Mouse (Mus musculus) cerebral cortex, adult 2 months (tissue): Measurements from ENCODE around the gene Asb14.

Experiments used
- WGBS: fragments of 180-500 bp; shearing (Covaris S2); methylation state at CpG from one replicate; pipeline ENCODE4 v1.1.7; 2018; 5-methylcytosine and 5-hydroxymethylcytosine counted together

Asb14 gene

DNA sequence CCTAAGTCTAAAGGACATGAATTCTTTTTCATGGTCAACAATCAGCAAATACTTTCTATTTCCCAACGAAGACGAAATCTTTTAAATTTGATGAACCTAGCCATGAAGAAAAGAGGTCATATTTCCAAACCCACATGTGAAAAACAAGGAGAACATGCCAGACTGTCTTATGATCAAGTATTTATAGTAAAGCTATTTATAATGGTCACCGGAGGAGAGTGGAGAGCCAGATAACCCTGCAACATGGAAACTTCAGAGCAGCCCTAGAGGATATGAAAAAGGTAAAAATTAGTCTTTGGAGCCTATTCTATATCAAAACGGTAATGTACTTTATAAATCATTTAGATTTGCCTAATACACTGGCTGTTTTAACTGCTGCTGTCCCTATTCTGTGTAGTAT, at the start of gene Asb14:
Gene Asb14 (plus strand): TSS at position 166 of the 400 bp plus-strand sequence.
- 82% methylated on average over 4 of the region's 4 CpGs for WGBS

DNA sequence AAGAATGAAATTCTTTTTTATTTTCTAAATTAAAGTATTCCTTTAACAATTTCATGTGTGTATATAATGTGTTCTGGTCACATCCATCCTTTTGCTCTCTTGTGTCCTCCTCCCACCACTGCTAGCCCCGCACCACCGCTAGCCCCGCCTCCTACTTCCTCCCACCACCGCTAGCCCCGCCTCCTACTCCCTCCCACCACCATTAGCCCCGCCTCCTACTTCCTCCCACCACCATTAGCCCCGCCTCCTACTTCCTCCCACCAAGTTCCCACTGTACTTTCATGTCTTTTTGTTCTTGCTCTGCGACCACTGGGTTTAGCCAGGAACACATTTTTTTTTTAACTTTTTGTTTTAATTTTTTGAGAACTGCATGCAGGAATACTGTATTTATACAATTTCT, 41.3 kb upstream of the Asb14 start:
- 88% methylated on average over 8 of the region's 8 CpGs for WGBS

DNA sequence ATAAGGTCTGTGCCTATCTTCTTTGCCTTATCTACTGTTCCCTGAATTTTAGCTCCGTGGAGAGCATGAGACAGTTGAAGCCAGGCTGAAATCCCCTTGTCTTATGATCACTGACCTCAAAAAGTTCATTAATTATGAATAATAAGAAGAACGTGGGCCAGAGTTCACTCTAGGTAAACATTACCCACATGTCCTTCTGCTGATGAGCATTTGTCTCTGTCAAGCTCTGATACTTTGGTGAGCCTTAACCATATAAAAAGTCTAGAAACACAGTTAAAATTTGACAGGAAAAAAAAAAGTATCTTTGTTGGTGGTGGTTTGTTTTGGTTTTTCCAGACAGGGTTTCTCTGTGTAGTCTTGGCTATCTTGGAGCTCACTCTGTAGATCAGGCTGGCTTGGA, 40.3 kb upstream of the Asb14 start:
- 84% methylated on average over 2 of the region's 2 CpGs for WGBS

DNA sequence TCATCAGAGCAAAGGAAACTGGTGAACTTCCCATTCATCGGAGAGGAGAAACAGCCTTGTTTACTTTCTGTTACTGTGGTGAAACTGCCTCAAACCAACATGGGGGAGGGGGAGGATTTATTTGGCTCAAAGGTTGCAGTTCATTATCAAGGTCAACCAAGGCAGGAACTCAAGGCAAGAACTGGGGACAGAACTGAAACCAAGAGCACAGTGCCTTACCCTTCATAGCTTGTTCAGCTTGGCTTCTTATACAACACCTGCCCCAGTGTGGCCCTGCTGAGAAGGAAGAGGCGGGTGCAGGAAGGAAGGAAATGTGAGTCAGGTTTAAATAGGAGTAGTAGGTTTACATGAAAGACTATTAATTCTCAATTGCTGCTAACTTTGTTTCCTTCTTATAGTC, 36.0 kb upstream of the Asb14 start:
- 75% methylated on average over 2 of the region's 2 CpGs for WGBS

DNA sequence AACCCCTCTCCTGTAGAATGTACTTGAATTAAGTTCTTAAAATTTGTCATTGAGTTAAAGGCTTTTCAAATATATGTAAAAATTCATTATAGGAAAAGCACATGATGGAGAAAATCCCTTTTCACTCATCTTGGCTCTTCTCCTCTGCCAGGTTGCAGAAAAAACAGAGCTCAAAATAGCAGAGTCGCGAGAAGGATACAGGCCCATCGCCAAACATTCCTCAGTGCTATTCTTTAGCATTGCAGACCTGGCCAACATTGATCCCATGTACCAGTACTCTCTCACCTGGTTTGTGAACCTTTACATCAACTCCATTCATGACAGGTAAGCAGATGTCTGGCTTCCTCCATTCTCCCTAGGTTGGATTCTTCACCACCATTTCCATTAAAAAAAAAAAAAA, 35.3 kb upstream of the Asb14 start:
- 47% methylated on average over 3 of the region's 3 CpGs for WGBS

DNA sequence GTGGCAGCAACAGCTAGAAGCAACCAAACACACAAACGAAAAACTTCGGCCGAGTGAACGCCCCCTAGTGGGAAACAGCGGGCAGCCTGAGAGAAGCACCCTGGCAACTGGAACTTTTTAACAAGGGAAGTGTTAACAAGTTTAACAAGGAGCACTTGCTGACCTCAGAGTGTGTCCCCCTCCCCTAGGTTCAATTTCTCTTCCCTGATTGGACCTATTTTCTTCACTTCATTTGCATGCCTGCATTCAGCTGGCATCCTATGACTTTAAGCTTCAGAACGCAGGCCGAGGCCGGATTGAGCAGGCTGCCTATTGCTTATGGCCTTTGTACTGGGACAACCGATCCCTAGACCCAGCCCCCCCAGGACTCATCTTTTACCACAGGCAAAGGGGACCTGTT, 27.0 kb upstream of the Asb14 start:
- 78% methylated on average over 9 of the region's 9 CpGs for WGBS

DNA sequence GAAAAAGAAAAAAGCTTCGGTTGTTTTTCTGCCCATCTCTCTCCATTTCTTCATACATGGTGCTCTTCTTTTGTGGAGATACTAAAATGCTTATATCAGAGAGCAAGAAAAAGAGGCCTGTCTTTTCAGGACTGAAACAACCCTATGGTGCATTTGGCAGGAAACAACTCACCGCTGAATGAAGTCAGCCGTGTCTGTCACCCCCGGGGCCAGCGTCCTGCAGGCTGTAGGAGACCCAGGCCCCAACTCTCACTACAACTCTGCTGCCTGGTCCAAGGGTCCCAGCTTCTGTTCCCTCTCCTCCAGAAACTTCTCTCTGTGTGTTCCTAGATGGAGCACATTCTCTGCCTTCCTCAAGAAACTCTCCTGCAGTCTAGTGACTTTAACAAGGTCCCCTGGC, 26.1 kb upstream of the Asb14 start:
- WGBS = 85% methylated on average over 5 of the region's 5 CpGs

DNA sequence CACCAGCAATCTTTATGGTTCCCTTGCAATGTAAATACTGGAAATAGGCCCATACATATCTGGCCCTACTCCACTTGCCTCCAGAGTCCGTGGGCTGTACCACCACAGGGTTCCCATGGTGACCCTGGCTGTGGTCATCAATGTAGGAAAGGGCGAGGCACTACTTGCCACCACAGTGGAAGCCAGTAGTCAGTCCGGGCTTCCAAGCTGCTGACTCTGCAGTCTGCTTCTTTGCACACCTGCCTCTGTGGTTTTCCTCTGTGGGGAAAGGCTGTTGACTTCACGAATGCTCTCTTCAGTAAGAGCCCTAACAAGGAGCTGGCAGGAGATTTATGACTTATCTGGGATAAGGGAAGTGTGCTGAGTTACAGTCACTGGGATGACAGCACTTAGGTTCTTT, 15.6 kb upstream of the Asb14 start:
- 76% methylated on average over 4 of the region's 4 CpGs for WGBS

DNA sequence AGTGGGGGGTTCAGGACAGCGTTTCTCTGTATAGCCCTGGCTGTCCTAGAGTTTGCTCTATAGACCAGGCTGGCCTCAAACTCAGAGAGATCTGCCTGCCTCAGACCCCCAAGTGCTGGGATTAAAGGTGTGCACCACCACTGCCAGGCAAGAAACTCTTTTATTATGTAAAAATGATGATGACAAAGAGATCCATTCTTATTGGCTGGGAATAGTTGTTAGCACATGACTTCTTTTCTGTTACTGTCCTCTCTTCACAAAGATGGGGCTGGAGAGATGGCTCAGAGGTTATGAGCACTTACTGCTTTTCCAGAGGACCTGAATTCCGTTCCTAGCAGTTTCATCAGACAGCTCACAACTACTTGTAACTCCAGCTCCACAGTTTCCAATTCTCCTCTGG, 14.4 kb upstream of the Asb14 start:
- WGBS = 86% methylated on average over 2 of the region's 2 CpGs

DNA sequence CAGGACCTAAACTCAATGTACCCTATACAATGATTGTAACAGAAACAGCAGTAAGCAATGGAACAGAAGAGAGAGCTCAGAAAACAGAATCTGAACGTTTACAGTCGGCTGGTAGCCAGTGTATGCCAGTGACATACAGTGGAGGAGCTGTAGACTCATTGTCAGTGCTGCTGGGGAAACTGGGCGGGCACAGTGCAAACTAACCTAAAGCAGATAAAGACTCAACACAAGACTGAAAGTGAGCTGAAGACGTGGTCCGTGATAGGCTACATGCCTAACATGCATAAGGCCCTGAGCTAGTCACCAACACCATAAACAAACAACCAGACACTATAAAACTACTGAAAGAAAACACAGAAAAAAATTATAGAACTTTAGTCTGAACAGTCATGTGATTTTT, 12.7 kb upstream of the Asb14 start:
- 89% methylated on average over 5 of the region's 5 CpGs for WGBS

DNA sequence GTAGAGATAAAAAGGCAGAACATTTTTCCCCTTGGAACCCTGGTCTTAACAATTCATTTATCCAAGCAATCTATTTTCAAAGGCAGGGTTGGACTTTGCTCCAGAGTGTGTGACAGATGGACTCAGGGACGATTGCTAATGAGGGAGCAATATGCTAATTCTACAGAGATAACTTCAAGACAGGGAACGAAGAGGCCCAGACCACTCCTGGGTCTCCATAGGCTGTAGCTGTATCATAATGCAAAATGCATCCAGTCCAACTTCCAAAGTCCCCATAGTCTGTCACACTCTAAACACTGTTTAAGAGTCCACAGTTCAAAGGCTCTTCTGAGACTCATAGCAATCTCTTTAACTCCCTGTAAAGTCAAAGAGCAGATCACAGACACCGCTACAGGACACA, 7.1 kb upstream of the Asb14 start:
- WGBS = 83% methylated on average over 3 of the region's 3 CpGs

DNA sequence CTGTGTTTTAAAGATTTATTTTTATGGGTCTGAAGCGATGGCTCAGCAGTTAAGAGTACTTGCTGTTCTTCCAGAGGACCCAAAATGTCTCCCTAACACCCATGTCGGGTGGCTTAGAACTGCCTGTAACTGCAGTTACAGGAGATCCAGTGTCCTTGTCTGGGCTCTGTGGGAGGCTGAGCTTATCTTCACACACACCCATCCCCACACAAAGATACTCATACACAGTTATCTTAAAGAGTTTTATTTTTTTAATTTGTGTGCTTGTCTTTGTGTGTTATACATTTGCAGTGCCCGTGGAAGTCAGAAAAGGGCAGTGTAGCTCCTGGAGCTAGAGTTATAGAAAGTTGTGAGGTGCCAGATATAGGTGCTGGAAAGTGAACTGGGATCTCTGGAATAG, 3.6 kb upstream of the Asb14 start:
- 91% methylated on average over 3 of the region's 3 CpGs for WGBS

DNA sequence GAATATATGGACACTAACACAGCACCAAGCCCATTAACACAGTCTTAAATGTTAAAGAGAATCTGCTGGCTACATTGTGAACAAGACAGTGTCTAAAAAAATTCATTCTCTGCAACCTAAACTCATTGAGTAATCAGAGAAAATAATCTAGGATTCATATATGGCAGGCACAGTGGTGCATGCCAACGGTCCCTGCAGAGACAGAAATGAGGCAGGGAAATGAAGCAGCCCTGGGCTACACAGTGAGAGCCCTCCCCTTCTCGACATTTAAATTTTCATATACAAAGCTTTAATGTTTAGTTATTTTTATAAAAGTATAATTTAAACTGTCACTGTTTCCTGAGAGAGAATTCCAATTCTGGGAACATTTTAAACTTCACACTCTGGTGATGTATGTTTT, 5.1 kb downstream of the Asb14 start:
- 60% methylated on average over 2 of the region's 2 CpGs for WGBS

DNA sequence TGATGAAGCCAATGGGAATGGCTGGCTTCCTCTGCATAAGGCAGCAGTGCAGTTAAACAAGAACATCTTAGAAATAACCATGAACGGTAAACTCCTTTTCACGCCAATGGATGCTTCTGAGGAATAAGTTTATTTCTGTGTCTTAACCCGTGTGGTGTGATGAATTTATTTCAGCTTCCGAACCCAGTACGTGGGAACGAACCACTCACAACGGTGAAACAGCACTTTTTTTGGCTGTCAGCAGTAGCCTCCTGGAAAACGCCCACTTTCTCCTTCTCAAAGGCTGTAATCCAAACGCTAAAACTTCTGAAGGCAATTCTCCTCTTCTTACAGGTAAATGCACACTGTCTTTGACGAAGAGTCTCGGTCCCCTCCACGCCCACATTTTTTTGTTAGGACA, 6.5 kb downstream of the Asb14 start:
- WGBS = 45% methylated on average over 12 of the region's 12 CpGs

DNA sequence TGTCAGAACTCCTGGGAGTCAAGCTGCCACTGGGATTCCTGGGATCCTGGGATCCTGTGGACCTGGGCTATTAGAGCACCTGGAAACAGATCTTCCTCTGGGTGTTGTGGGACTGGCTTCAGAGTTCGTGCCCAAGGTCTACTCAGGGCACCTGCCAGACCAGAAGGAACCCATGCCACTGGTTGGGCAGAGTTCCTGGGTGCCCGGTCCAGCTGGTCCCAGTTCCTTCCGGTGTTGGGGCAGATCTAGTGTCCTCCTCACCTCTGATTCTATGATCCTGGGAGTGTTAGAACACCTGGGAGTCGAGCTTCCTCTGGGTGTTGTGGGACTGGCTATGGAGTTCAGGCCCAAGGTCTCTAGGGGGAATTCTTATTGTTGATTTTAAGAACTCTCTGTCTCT, 13.0 kb downstream of the Asb14 start:
- 84% methylated on average over 4 of the region's 4 CpGs for WGBS

DNA sequence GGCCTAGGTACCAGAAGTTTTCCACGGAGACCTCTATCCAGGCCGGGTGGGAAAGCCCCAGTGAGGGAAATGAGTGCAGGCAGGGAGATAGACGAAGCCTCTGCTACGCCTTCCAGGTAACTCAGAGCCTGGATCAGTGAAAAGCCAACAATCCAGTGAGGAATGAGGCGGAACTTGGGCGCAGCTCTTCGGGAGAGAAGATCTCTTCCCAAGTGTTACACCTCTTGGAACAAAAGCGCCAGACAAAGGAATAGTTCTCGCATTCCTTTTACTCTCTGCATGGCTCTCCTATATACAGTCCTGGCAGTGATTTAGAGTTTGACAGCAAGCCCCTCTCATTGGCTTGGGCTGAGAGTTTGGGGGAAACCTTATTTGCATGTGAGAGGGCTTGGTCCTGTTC, 16.1 kb downstream of the Asb14 start:
- 63% methylated on average over 9 of the region's 9 CpGs for WGBS

DNA sequence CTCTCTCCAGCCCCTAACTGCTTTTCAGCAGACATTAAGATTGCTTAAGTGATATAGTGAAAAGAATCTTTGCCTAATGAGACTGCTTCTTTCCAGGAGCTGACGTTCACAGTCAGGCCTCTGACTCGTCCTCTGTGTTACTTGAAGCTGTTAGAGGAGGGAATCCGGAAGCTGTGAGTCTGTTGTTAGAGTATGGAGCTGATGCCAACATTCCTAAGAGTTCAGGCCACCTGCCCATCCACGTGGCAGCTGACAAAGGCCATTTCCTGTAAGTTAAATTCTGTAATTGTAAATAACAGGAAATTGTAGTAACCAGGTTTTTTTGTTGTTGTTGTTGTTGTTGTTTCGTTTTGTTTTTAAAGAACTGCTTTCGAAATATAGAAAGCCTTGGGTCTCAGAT, 16.8 kb downstream of the Asb14 start:
- 49% methylated on average over 6 of the region's 6 CpGs for WGBS

DNA sequence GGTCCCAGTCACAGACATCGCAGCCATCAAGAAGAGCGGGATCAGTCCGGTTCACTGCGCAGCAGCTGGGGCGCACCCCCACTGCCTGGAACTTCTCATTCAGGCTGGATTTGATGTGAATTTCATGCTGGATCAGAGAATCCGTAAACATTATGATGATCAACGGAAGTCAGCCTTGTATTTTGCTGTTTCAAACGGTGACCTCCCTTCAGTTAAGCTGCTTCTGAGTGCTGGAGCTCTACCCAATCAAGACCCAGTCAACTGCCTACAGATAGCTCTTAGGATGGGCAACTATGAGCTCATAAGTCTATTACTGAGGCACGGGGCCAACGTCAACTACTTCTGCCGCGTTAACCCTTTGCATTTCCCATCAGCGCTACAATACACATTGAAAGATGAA, 17.5 kb downstream of the Asb14 start:
- WGBS = 90% methylated on average over 13 of the region's 13 CpGs

DNA sequence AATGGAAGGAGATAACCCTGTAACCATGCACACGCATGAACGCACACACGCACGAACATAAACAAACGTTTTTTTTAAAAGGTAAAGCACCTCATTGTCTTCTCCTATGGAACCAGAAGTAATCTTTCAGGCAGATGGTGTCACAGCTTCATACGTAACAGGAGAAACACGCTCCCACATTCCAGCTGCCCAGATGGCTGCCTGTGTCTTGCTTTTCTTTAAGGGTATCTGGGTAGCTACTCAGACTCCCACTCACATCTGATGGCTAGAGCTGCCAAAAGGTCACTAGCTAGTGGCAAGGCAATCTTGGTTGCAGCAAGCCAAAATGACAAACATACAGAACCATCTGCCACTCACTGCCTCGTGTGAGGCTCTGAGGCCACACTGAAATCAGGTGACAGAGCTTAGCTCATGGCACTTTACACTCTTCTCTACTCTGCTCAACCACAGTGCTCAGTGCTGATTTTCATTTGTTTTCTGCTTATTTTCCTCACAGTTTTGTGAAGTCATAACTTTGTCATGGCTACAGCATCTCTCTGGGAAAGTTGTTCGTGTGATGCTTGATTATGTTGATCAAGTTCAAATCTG, 19.4 kb downstream of the Asb14 start:
- WGBS = 62% methylated on average over 9 of the region's 9 CpGs

DNA sequence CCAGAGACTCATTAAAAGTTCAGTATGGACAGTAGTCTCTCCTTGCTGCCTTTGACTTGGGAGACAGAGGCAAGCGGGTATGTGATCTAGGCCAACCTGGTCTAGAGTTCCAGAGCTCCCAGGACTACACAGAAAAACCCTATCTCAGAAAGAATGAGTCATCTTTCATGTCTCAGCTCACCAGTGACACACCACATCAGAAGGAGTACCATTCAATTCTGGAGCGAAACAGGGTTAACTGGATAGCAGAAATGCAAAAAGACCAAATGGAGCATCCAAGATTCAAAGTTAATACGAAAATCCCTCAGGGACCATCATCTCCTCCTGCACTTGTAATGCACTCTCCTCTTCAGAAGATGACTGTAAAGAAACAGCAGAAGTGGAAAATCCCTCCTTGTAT, 25.0 kb downstream of the Asb14 start:
- WGBS = 93% methylated on average over 3 of the region's 3 CpGs

DNA sequence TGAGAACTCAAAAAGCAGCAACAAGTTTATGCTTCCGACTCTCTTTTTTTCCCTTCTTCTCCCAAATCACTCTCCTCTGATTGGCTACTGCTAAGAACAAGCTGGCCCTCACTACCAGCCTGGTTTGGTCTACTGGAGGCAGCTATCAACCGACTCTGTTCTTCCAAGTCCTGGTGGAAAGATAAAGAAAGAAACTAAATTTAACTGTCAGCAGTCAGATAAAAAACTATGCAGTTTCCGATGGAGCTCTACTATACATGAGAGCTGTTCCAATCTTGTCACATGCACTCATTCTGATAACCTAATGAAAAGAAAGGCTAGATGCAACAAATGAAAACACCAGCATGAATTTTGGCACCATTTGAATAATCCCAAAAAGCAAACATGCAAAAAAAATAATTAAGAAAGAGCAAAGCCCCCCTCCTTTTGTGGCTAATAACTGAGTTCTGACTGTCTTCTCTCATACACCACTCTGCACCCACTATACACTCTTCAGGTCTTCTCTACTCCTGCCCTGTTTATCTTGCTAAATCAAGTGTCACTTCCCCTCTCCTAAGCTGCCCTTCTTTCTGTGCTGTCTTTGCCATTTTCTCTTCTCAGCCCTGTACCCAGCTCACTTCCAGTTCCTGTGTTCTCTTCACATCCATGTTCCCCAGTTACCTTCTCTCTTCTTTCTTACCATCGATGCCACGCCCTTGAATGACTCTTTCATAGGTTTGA, 29.5 kb downstream of the Asb14 start:
- 77% methylated on average over 5 of the region's 5 CpGs for WGBS

DNA sequence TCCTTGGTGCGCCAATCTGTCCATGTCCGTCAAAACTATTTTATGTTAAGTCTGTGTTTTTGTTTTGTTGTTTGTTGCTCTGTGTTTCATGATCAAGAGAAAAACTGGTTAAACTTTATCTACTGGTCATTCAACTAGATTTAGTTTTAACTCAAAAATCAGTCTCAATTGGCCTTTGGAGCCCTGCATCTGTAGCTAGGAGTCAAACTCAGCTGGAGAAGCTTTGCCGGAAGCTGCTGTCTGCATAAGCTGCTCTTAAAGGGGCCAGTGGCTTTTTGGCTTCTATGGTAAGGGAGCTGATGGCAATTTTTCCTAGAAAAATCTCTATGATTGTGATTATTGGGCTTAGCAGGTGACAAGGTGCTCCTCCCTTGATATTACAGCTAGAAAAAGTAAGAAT, 40.5 kb downstream of the Asb14 start:
- 86% methylated on average over 3 of the region's 3 CpGs for WGBS

DNA sequence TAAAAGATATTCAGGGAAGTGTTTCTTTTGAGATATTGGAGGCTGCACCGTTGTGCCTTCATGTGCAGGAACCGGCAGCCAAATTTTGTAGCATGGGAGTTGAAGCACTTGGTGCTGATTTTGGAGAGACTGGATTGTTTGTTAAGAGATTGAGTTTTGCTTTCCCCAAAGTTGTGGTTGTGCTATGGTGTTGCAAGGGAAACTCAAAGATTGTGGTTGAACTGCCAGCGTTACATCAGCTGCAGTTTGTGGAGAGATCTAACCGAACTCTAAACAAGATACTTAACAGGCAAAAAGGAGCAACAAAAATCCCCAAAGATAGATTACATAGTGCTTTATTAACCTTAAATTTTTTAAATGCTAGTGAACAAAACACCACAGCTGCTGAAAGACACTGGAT, 41.2 kb downstream of the Asb14 start:
- WGBS = 78% methylated on average over 4 of the region's 4 CpGs

DNA sequence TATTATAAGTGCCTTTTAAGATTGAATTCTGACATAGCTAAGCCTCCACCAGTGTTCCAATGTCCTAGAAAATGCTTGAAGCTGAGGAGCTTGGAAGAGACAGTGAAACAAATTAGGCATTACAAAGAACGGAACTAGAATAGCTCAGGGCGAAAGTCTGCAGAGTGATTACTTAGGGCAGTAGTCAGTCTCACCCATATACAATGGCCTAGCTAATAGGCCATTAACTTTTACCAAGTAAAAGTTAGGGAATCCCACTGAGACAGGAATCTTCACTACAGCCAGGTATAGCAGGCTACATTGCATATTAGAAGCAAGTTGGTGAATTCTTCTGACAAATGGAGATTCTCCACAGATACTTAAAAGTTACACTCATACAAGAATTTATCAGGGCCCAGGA, 61.8 kb downstream of the Asb14 start:
- 73% methylated on average over 2 of the region's 2 CpGs for WGBS
